15 mouse cellular contexts compared by ENCODE assay signal in genomic region chr7:123823976-123824375, GRCm38 (mm10).
DNase-seq lines count a peak whose midpoint lies in the region; ATAC-seq lines count a peak whose summit lies in the region.
"Had no signal": no experiment of that assay in that cellular context is flagged by ENCODE, and none has a peak within 500 bp of the region (broad histone marks: within the 10 kb centered on the region; RNA-seq: fewer than 3 reads in every experiment).

No protein-coding gene starts in this region.

- no peak overlapping the region for H3K4me2 ChIP-seq in forebrain, embryonic 15.5 days (replicated peaks)
- H3K4me2 ChIP-seq: hindbrain, embryonic 14.5 days; limb, embryonic 15.5 days had no signal

- no peak overlapping the region for H3K9ac ChIP-seq in forebrain, embryonic 15.5 days (replicated peaks)
- H3K9ac ChIP-seq: hindbrain, embryonic 14.5 days; limb, embryonic 15.5 days had no signal

- H3K4me3 ChIP-seq in forebrain, embryonic 15.5 days, result no peak overlapping the region
- no peak overlapping the region for H3K4me3 ChIP-seq in forebrain, embryonic 10.5 days
- H3K4me3 ChIP-seq: limb, embryonic 15.5 days had no signal

- 0 out of 2 replicates have a peak overlapping the region, but pooled peaks have one; percentile 15 for H3K27ac ChIP-seq in forebrain, embryonic 15.5 days (replicated peaks)
- no peak overlapping the region for H3K27ac ChIP-seq in forebrain, embryonic 10.5 days
- H3K27ac ChIP-seq: hindbrain, embryonic 14.5 days; limb, embryonic 15.5 days had no signal

- H3K4me1 ChIP-seq in forebrain, embryonic 15.5 days, result no peaks in the 10 kb centered on the region
- peaks cover 4% of the 10 kb centered on the region; the same call in 1 of the 2 replicates for H3K4me1 ChIP-seq in forebrain, embryonic 10.5 days
- H3K4me1 ChIP-seq: limb, embryonic 15.5 days had no signal

- WGBS in forebrain, embryonic 15.5 days, result 73% methylated on average over 4 of the region's 4 CpGs
- 81% methylated on average over 4 of the region's 4 CpGs for WGBS in forebrain, embryonic 10.5 days

- H3K9me3 ChIP-seq in forebrain, embryonic 15.5 days, result no peaks in the 10 kb centered on the region
- H3K9me3 ChIP-seq in forebrain, embryonic 10.5 days, result no peaks in the 10 kb centered on the region
- H3K9me3 ChIP-seq: limb, embryonic 15.5 days had no signal

- no peaks in the 10 kb centered on the region for H3K27me3 ChIP-seq in forebrain, embryonic 15.5 days
- no peaks in the 10 kb centered on the region for H3K27me3 ChIP-seq in forebrain, embryonic 10.5 days (ENCODE audit: poor library complexity, severe bottlenecking)
- H3K27me3 ChIP-seq: limb, embryonic 15.5 days had no signal

- no peak for ATAC-seq in forebrain, embryonic 15.5 days (replicated peaks)
- ATAC-seq: intestine, embryonic 16.5 days; midbrain, embryonic 16.5 days had no signal

- DNase-seq in forebrain, embryonic 10.5 days (ENCODE audit: extremely low spot score, low spot score), result no peak
- DNase-seq in kidney, postnatal 10 days, result peak; percentile 9
- no peak for DNase-seq in kidney, adult 11 months
- peak; percentile 63 for DNase-seq in right cerebral cortex, adult 18-20 months
- DNase-seq in right cerebral cortex, postnatal 4 days, result no peak
- peak; percentile 51 for DNase-seq in telencephalon, adult 2 months (ENCODE audit: low read depth, low spot score)
- DNase-seq in urinary bladder, postnatal 4 days (ENCODE audit: low spot score in 2 of 2), result no peak
- DNase-seq: adrenal gland, postnatal 25 days; lung, adult 18-20 months; thymus, postnatal 4 days had no signal

- H3K36me3 ChIP-seq in forebrain, embryonic 15.5 days, result no peaks in the 10 kb centered on the region
- H3K36me3 ChIP-seq in forebrain, embryonic 10.5 days (replicated peaks), result no peaks in the 10 kb centered on the region
- H3K36me3 ChIP-seq: limb, embryonic 15.5 days had no signal

Comparison
In these comparisons a context has a peak if more than half of its experiments do, and no peak if none do; other contexts are left out.
1. DNase-seq: peak in kidney, postnatal 10 days (single experiment), right cerebral cortex, adult 18-20 months (single experiment) and telencephalon, adult 2 months (single experiment); none in forebrain, embryonic 10.5 days (single experiment), kidney, adult 11 months (single experiment), right cerebral cortex, postnatal 4 days (single experiment) and urinary bladder, postnatal 4 days (0 of 2).